Mouse (Mus musculus) megakaryocyte, embryonic 14.5 days (primary cell): ENCODE data around the gene 2700097O09Rik.
"Not testable (repeated sequence)": the region's sequence is repeated elsewhere in the genome, so short reads cannot be mapped to it uniquely, and the experiment has no call there.

ENCODE experiments used
- FLI1 ChIP-seq: IDR thresholded peaks from 2 replicates; pipeline ENCODE4 v1.6.1; 2012; ENCODE audit warnings: low read length, inconsistent platforms, mixed read lengths
- GATA1 ChIP-seq: IDR thresholded peaks from 3 replicates; pipeline ENCODE4 v1.6.1; 2012; ENCODE audit warnings: mixed read lengths, low read length, inconsistent platforms, borderline replicate concordance

- not testable (repeated sequence) for TF ChIP-seq FLI1, GATA1
Measured at GRCm38 (mm10) chr12:55079726-55080600, at the start of gene 2700097O09Rik, which contains the start of gene Srp54a.
